Mouse (Mus musculus): ENCODE measurements around the gene Atf7ip2. TPM values are rescaled to one million over a fixed set of nuclear protein-coding genes. Genes with fewer than 3 reads are reported as not detected.

The Atf7ip2 gene
- polyA plus RNA-seq, 1 experiment = not detected

- H3K36me3 ChIP-seq (ENCODE audit: control insufficient read depth, insufficient read depth) = peaks cover 16% of the 10 kb centered on the region
- H3K27me3 ChIP-seq (ENCODE audit: control insufficient read depth, insufficient read depth, insufficient read length) = no peaks in the 10 kb centered on the region
- H3K4me3 ChIP-seq = no peak overlapping the region
- no peak overlapping the region for H3ac ChIP-seq (ENCODE audit: control insufficient read depth, insufficient read length)
- TF ChIP-seq CEBPB (IDR thresholded peaks at IDR 0.05; ENCODE audit: insufficient read depth, poor library complexity, severe bottlenecking) = no peak
- TF ChIP-seq MAX (IDR thresholded peaks at IDR 0.05; ENCODE audit: low read depth) = no peak
- no peak for TF ChIP-seq USF1 (IDR thresholded peaks at IDR 0.05; ENCODE audit: low read depth)
- no peak for TF ChIP-seq MYOD1 (IDR thresholded peaks at IDR 0.05; ENCODE audit: control insufficient read depth in 1 of 3, insufficient read length in 2 of 3, low read depth in 2 of 3)
- no peak for TF ChIP-seq E2F4 (IDR thresholded peaks at IDR 0.05; ENCODE audit: insufficient read depth)
- no peak for TF ChIP-seq POLR2AphosphoS2 (IDR thresholded peaks at IDR 0.05; ENCODE audit: insufficient read length, low read depth)
- TF ChIP-seq POLR2A (IDR thresholded peaks at IDR 0.05; ENCODE audit: insufficient read length, low read depth) = no peak
- TF ChIP-seq SRF (IDR thresholded peaks at IDR 0.05; ENCODE audit: control insufficient read depth, insufficient read length, low read depth) = no peak
- no peak for TF ChIP-seq REST (IDR thresholded peaks at IDR 0.05; ENCODE audit: insufficient read depth, insufficient read length)
- no peak for TF ChIP-seq TCF12 (IDR thresholded peaks at IDR 0.05; ENCODE audit: insufficient read depth, poor library complexity, severe bottlenecking)
- TF ChIP-seq TCF3 (IDR thresholded peaks at IDR 0.05; ENCODE audit: insufficient read length, low read depth) = no peak
- no peak for TF ChIP-seq MYOG (IDR thresholded peaks at IDR 0.05; ENCODE audit: control insufficient read depth in 1 of 3, insufficient read depth in 1 of 3, insufficient read length in 2 of 3, low read depth in 2 of 3)
- H3K79me2 ChIP-seq (ENCODE audit: control insufficient read depth, insufficient read depth) = peaks cover 90% of the 10 kb centered on the region
- peak overlapping the region; percentile 31 for H3K4me2 ChIP-seq (ENCODE audit: low read depth)
Observed at GRCm38 (mm10) chr16:10297696-10298644, 105.5 kb downstream of the Atf7ip2 start.

- peaks cover 90% of the 10 kb centered on the region for H3K79me2 ChIP-seq (ENCODE audit: control insufficient read depth, insufficient read depth)
- H3K4me3 ChIP-seq = no peak overlapping the region
- no peak for TF ChIP-seq E2F4 (IDR thresholded peaks at IDR 0.05; ENCODE audit: insufficient read depth)
- no peak for TF ChIP-seq MAX (IDR thresholded peaks at IDR 0.05; ENCODE audit: low read depth)
- no peak for TF ChIP-seq USF1 (IDR thresholded peaks at IDR 0.05; ENCODE audit: low read depth)
- TF ChIP-seq MYOG (IDR thresholded peaks at IDR 0.05; ENCODE audit: control insufficient read depth in 1 of 3, insufficient read depth in 1 of 3, insufficient read length in 2 of 3, low read depth in 2 of 3) = peak in 1 of 3 experiments; percentile 68
- no peak for TF ChIP-seq TCF3 (IDR thresholded peaks at IDR 0.05; ENCODE audit: insufficient read length, low read depth)
- TF ChIP-seq MYOD1 (IDR thresholded peaks at IDR 0.05; ENCODE audit: control insufficient read depth in 1 of 3, insufficient read length in 2 of 3, low read depth in 2 of 3) = peak in 1 of 3 experiments; percentile 59
- no peak for TF ChIP-seq CEBPB (IDR thresholded peaks at IDR 0.05; ENCODE audit: insufficient read depth, poor library complexity, severe bottlenecking)
- TF ChIP-seq POLR2AphosphoS2 (IDR thresholded peaks at IDR 0.05; ENCODE audit: insufficient read length, low read depth) = no peak
- no peak for TF ChIP-seq POLR2A (IDR thresholded peaks at IDR 0.05; ENCODE audit: insufficient read length, low read depth)
- no peak for TF ChIP-seq SRF (IDR thresholded peaks at IDR 0.05; ENCODE audit: control insufficient read depth, insufficient read length, low read depth)
- no peak for TF ChIP-seq REST (IDR thresholded peaks at IDR 0.05; ENCODE audit: insufficient read depth, insufficient read length)
- no peaks in the 10 kb centered on the region for H3K27me3 ChIP-seq (ENCODE audit: control insufficient read depth, insufficient read depth, insufficient read length)
- H3K4me2 ChIP-seq (ENCODE audit: low read depth) = peak overlapping the region; percentile 37
- H3K36me3 ChIP-seq (ENCODE audit: control insufficient read depth, insufficient read depth) = peaks cover 15% of the 10 kb centered on the region
- H3ac ChIP-seq (ENCODE audit: control insufficient read depth, insufficient read length) = no peak overlapping the region
Observed at GRCm38 (mm10) chr16:10299637-10300036, 107.1 kb downstream of the Atf7ip2 start.

GRCm38 (mm10) chr16:10300231-10301186 lies 108.0 kb downstream of the Atf7ip2 start:
- no peak for TF ChIP-seq TCF3 (IDR thresholded peaks at IDR 0.05; ENCODE audit: insufficient read length, low read depth)
- TF ChIP-seq MYOG (IDR thresholded peaks at IDR 0.05; ENCODE audit: control insufficient read depth in 1 of 3, insufficient read depth in 1 of 3, insufficient read length in 2 of 3, low read depth in 2 of 3) = no peak
- TF ChIP-seq POLR2A (IDR thresholded peaks at IDR 0.05; ENCODE audit: insufficient read length, low read depth) = no peak
- TF ChIP-seq USF1 (IDR thresholded peaks at IDR 0.05; ENCODE audit: low read depth) = no peak
- no peak for TF ChIP-seq TCF12 (IDR thresholded peaks at IDR 0.05; ENCODE audit: insufficient read depth, poor library complexity, severe bottlenecking)
- TF ChIP-seq E2F4 (IDR thresholded peaks at IDR 0.05; ENCODE audit: insufficient read depth) = no peak
- TF ChIP-seq CEBPB (IDR thresholded peaks at IDR 0.05; ENCODE audit: insufficient read depth, poor library complexity, severe bottlenecking) = no peak
- TF ChIP-seq REST (IDR thresholded peaks at IDR 0.05; ENCODE audit: insufficient read depth, insufficient read length) = no peak
- peaks cover 19% of the 10 kb centered on the region for H3K36me3 ChIP-seq (ENCODE audit: control insufficient read depth, insufficient read depth)
- H3K4me2 ChIP-seq (ENCODE audit: low read depth) = peak overlapping the region; percentile 37
- no peak overlapping the region for H3ac ChIP-seq (ENCODE audit: control insufficient read depth, insufficient read length)
- no peak overlapping the region for H3K4me3 ChIP-seq
- H3K27me3 ChIP-seq (ENCODE audit: control insufficient read depth, insufficient read depth, insufficient read length) = no peaks in the 10 kb centered on the region
- peaks cover 91% of the 10 kb centered on the region for H3K79me2 ChIP-seq (ENCODE audit: control insufficient read depth, insufficient read depth)

Other genes starting within 250 kb of the Atf7ip2 start
- 0.01 TPM for gene Grin2a, start 197.2 kb upstream of the Atf7ip2 start, polyA plus RNA-seq (2012; fragmentation: generic; extraction: Trizol)
- gene Rpl39l, start 22.5 kb upstream of the Atf7ip2 start, polyA plus RNA-seq (2012; fragmentation: generic; extraction: Trizol) = not detected
- 212 TPM for gene Emp2, start 121.3 kb downstream of the Atf7ip2 start, polyA plus RNA-seq (2012; fragmentation: generic; extraction: Trizol)
- gene Tekt5, start 202.8 kb downstream of the Atf7ip2 start, polyA plus RNA-seq (2012; fragmentation: generic; extraction: Trizol) = 21.8 TPM
- gene Nubp1, start 219.2 kb downstream of the Atf7ip2 start, polyA plus RNA-seq (2012; fragmentation: generic; extraction: Trizol) = 38.8 TPM

Data from myocyte (in vitro differentiated cells).